17 mouse cellular contexts compared by ENCODE assay signal in the genomic region with DNA sequence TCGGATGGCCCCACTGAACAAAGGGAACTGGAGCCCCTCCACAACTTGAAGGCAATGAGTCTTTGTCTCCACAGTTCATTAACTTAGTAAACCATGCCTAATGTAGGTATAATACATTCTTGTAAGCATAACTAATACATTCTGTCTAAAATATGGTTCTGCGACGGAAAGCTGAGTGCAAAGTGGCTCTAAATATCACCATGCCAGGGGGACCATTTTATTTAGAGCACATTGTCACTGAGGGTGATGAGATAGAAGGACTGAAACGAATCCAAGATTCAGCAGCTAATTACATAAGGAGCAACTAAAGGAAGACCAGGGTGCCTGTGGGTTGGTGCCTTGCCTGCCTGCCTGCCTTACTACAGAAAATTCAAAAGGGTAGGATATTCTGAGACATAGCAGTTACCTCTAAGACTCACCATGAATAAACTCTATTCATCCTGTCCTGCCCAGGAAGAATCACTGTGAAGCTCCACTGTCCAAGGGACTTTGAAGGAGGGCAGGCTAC.
"Had no signal": no experiment of that assay in that cellular context is flagged by ENCODE, and none has a peak within 500 bp of the region (broad histone marks: within the 10 kb centered on the region; RNA-seq: fewer than 3 reads in every experiment).

No protein-coding gene starts in this region.

- H3K27me3 ChIP-seq: liver, embryonic 13.5 days; midbrain, embryonic 12.5 days; midbrain, embryonic 15.5 days; stomach, embryonic 15.5 days had no signal

- ATAC-seq: midbrain, embryonic 15.5 days had no signal

- H3K36me3 ChIP-seq: midbrain, embryonic 12.5 days; stomach, embryonic 15.5 days had no signal

- H3K4me1 ChIP-seq: liver, embryonic 13.5 days; midbrain, embryonic 15.5 days had no signal

- H3K4me2 ChIP-seq: liver, embryonic 13.5 days; midbrain, embryonic 12.5 days; midbrain, embryonic 15.5 days; neural tube, embryonic 13.5 days; stomach, embryonic 15.5 days had no signal

- DNase-seq: kidney, postnatal 10 days; kidney, postnatal 36 days; layer of hippocampus, postnatal 36 days; liver, embryonic 13.5 days; lung, adult 2 months; lung, postnatal 14 days; lung, postnatal 4 days; retina, postnatal 1 day; right cerebral cortex, postnatal 25 days; spleen, adult 18-20 months; thymus, postnatal 25 days had no signal

- H3K27ac ChIP-seq: left cerebral cortex, adult 2 months; liver, embryonic 13.5 days; midbrain, embryonic 12.5 days; midbrain, embryonic 15.5 days; neural tube, embryonic 13.5 days; stomach, embryonic 15.5 days had no signal

- H3K9ac ChIP-seq: liver, embryonic 13.5 days; midbrain, embryonic 12.5 days; midbrain, embryonic 15.5 days; neural tube, embryonic 13.5 days; stomach, embryonic 15.5 days had no signal

- H3K9me3 ChIP-seq: liver, embryonic 13.5 days; midbrain, embryonic 12.5 days; midbrain, embryonic 15.5 days; neural tube, embryonic 13.5 days; stomach, embryonic 15.5 days had no signal

- H3K4me3 ChIP-seq: left cerebral cortex, adult 2 months; liver, embryonic 13.5 days; midbrain, embryonic 12.5 days; midbrain, embryonic 15.5 days; myocyte; neural tube, embryonic 13.5 days; stomach, embryonic 15.5 days had no signal
